Mouse (Mus musculus) heart, postnatal 10 days (tissue): ENCODE data around the gene Pacsin2. TPM values are rescaled to one million over a fixed set of nuclear protein-coding genes. Genes with fewer than 3 reads are reported as not detected.
"Not testable (repeated sequence)": the region's sequence is repeated elsewhere in the genome, so short reads cannot be mapped to it uniquely, and the experiment has no call there.

Experiments used
- DNase-seq, 2 experiments: peaks; one replicate each; pipeline ENCODE4 v3.0.0; 2021
- intact Hi-C: fragments of 180-260 bp; cut with DNase I; formaldehyde crosslinking; loops from one replicate; pipeline ENCODE4 v1.15.1; 2025
- total RNA-seq, 2 experiments: library from RNA; stranded (reverse); gene quantifications; 2 replicates each; pipeline ENCODE4 v1.2.3; 2021

Pacsin2 gene
- total RNA-seq, 2 experiments from 2014 or later, result 162 to 168 TPM

DNA sequence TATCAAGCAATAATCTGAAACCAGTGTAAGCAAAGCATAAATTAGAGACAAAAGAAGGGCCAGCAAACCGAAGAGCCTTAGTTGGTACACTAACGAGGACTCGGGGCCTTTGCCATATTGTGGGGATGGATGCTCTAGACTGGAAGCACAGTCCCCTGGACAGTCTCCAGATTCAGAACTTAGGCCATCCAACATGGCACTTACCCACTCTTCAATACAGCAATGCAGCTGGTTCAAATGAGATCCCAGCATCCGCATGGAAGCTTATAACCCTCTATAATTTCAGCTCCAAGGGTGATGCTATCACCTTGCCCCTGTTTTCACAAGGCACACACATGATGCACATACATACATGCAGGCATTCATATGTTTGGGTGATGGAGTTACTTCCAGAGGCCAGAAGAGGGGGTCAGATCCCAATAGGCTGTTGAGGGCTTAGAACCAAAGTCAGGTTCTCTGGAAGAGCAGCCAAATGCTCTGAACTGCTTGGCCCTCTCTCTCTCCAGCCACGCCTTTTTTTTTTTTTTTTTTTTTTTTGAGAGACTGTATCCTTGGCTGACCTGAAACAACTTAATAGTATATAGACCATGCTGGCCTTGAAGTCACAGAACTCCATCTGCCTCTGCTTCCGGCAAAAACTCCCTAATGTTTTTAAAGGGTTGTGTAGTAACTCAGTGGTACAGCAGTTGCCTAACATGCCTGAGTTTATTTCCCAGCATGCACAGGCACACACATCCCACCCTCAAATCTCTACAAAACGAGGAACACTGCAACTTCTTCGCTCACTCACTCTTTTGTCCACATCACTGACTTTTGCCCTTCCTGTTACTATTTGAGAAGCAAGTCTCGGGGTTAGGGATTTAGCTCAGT, 36.9 kb downstream of the Pacsin2 start:
- intact Hi-C loops, result no loop called here
- peak in 1 of 2 experiments; percentile 56 for DNase-seq

DNA sequence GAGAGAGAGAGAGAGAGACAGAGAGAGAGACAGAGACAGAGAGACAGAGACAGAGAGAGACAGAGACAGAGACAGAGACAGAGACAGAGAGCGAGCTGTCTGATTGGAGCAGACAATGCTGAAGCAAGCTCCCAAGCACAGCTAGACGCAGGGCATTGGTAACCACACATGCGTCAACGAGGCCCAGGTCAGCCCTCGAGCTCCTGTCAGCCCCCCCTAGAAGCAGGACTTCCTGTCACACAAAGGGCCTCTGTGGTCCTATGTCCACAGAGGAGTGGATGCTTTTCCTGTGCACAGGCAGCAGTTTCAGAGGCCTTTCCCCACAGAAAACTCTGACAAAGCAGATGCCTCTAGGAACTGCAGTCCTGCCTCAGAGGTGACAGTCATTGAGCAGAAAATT, 38.6 kb downstream of the Pacsin2 start:
- intact Hi-C loops, result no loop called here
- peak in 1 of 2 experiments; percentile 51 for DNase-seq

DNA sequence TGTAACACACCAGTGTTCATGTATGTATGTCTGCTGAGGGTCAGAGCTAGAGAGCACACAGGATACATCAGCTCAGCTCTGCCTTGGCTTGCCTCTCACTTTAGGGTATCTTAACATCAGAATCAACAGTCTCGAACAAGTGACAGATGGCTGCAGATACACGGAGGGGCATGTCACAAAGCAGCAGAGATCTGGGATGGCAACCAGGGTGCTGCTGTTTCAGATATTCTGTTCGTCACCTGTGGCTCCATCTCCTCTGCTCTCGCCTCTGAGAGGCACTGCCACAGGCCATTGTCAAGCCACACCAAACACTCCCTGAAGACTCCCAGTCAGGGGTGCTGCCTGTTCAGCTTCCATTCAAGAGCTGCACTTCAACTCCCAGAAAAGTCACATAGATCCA, 39.1 kb downstream of the Pacsin2 start:
- DNase-seq, result no peak
- intact Hi-C loops, result no loop called here

DNA sequence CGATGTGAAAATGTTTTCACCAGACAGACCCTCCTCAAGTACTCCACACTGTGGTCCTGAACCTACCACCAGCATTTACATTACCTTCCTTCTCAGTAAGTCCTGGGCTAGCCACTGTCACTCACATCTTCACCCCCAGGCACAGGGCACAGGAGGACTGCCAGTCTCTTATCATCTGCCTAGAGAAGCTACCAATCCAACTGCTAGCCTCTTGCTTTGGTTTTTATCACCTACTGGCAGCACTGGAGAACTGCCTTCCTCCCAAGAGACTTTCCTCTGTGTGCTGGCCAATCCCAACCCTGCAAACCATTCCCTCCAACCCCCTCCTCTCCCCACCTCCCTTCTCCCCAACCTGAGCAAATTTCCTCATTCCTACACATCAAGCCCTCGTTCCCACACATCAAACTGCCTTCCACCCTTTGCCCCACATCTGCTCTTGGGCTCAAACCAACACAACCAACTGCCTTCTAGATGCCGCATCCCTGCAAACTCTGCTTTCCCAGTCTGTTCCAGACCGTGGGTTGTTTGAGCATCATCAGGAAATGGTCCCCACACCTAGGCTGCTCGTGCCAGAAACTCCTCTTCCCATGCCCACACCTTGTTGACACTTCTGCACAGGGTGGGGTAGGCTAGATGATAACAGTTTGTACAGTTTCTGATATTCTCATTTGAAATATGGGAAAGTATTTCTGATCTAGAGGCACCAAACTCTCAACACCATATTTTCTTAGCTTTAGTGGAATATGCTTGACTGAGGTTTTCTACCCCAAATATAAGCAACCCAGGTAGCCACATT, 40.6 kb downstream of the Pacsin2 start:
- intact Hi-C loops, result no loop called here
- DNase-seq, result peak in 1 of 2 experiments; percentile 29

- intact Hi-C loops, result no loop called here
- DNase-seq, result peak in 1 of 2 experiments; percentile 32
Measured at GRCm38 (mm10) chr15:83422299-83422981, 42.0 kb downstream of the Pacsin2 start.

DNA sequence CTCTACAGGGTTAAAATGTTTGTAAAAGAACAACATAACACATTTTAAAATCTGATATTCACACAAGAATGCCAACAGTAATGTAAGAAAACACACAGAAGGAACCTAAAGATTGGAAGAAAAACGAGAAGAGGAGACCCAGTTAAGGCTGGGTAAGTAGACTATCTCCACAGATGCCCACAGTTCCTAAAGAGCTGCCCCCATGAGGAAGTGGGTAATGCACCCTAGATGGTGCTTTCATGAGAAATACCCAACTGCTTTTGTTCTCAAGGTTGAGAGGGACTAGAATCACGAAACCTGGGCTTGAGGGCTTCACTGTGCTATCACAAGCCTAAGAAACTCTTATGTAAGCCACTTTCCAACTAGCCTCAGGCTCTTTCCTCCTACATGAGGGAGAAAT, 44.8 kb downstream of the Pacsin2 start:
- no peak for DNase-seq
- intact Hi-C loops, result no loop called here

- DNase-seq, result no peak
- intact Hi-C loops, result no loop called here
Measured at GRCm38 (mm10) chr15:83418685-83419084, 45.7 kb downstream of the Pacsin2 start.

DNA sequence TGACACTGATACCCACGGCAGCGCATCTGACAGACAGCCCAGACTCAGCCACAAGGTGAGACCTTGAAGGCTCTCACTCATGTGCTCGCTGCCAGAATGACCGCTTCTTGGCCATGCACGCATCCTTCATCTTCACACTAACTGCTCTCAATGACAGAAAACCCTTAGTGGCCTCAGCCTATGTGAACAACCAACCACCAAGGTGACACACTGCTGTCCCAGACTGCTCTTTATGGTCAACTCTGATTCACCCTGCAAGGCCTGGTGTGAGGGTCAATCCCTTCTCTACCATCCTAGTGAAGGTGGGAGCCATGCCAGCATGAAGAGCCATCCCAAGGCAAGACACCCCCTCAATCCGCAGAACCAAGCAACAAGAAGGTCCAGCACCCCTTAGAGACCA, 46.5 kb downstream of the Pacsin2 start:
- no peak for DNase-seq
- intact Hi-C loops, result no loop called here

GRCm38 (mm10) chr15:83417407-83417806, 47.0 kb downstream of the Pacsin2 start:
- intact Hi-C loops, result no loop called here

GRCm38 (mm10) chr15:83415391-83415790, 49.0 kb downstream of the Pacsin2 start:
- DNase-seq, result no peak
- intact Hi-C loops, result no loop called here

More at GRCm38 (mm10) chr15:83417407-83417806, 47.0 kb downstream of the Pacsin2 start:
- DNase-seq, result no peak

DNA sequence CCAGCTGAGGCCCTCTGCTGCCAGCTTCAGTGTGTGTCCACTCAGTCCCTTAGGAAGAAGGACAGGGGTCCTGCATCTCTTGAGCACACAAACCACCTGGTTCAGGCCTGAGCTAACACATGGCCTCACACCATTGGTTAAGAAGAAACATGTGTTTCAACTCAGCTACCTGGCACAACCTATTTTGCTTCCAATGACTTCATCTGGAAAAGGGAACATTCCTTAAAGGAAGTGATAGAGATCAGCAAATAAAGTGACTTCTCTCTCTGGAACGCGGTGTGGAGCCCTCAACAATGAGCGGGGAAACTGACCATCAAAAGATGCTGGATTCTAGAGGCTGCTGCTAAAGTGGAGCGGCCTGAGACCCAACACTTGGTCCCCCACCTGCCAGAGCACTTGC, 52.8 kb downstream of the Pacsin2 start:
- intact Hi-C loops, result no loop called here
- DNase-seq, result no peak

GRCm38 (mm10) chr15:83410735-83411134, 53.7 kb downstream of the Pacsin2 start:
- intact Hi-C loops, result no loop called here
- DNase-seq, result no peak

DNA sequence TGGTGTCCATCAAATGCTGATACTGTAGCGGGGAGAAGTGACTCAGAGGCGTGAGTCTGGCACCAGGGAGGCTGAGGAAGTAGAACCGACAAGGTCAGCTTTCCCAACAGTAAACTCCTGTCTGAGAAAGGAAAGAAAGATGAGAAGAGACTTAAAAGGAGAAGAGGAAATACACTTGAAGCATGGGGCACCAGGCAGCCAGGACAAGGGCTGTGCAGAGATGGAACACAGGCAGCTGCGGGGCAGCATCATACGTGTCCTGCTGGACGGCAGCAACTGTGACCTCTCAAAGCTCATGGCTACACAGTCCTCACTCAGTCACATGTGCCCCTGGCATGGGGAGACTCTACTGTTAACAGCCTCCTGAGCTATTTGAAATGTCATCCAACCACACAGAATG, 54.1 kb downstream of the Pacsin2 start:
- DNase-seq, result no peak
- intact Hi-C loops, result no loop called here

DNA sequence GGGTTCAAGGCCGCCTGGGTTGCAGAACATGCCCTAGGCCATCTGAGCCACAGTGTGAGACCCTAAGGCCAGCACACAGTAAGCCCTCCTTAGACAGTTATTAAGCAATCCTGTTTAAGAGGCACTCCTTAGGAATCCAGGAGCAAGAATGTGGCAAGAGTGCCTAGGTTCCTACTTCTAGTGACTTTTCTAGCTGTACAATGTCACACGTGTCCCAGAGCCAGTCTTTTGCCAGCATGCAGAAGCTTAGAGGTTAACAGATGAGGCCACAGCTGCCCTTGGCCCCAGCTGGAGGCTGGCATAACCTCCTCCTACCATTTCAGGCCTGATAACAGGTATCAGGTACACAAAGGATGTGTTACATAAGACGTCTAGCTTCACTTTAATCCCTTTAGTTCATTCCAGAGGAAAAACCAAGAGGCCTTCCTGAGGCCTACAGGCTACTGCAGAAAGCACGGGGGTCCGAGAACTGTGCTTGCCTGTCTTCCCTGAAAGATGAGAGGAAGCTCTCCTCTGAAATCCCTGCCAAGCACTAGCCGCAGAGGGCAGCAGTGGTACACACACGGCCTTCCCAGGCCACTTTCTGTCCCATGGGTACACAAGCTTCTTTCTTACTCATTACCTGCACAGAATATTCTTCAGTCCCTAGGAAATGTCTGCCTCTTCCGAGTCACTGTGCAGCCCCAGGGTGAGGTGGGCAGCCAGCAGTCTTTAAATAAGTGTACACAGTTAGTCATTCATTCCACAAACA, 55.5 kb downstream of the Pacsin2 start:
- intact Hi-C loops, result no loop called here
- no peak for DNase-seq

- DNase-seq, result no peak
- intact Hi-C loops, result no loop called here
Measured at GRCm38 (mm10) chr15:83408216-83408615, 56.2 kb downstream of the Pacsin2 start.

GRCm38 (mm10) chr15:83407502-83407901, 56.9 kb downstream of the Pacsin2 start:
- DNase-seq, result no peak
- intact Hi-C loops, result no loop called here

- intact Hi-C loops, result not testable (repeated sequence)
Measured at GRCm38 (mm10) chr15:83405866-83406265, 58.5 kb downstream of the Pacsin2 start.

DNA sequence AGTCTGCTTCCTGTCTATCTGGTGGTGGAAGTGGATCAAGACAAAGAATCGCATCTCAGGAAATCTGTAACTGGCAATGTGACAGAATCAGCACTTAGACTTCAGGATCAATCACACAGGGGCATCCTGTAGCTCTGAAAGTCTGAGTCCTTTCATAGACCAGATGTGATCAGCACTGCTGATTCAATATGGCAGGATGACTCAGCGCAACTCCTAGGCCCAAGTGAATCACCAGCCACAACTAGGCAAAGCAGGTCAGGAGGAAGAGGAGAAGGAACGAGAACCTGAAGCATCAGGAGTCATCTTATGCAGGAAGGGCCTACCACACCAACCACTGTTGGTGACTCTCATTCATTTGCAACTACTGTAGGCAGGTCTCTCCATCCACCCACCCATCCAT, 60.4 kb downstream of the Pacsin2 start:
- intact Hi-C loops, result no loop called here
- no peak for DNase-seq

More at GRCm38 (mm10) chr15:83405866-83406265, 58.5 kb downstream of the Pacsin2 start:
- DNase-seq, result not testable (repeated sequence)

- DNase-seq, result no peak
- intact Hi-C loops, result no loop called here
Measured at GRCm38 (mm10) chr15:83403016-83403415, 61.4 kb downstream of the Pacsin2 start.

DNA sequence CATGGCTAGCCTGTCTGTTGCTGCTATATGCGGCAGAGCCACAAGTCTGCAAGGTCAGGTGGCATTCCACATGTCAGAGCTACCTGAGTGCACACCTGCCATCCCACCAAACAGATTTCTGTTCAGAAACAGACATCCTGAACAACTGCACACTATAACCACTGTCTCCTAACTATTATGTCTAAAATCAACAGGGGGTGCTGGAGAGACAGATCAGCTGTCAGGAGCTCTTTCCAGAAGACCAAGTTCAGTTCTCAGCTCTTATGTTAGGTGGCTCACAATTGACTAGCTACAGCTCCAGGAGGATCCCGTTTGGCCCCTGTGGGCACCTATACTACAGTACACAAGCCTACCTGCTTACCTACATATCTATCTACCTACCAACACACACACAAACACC, 71.7 kb downstream of the Pacsin2 start:
- no peak for DNase-seq
- intact Hi-C loops, result no loop called here
